ENCODE assay signal across 8 mouse cellular contexts in genomic region chr12:54986052-54986717, GRCm38 (mm10). TPM values are rescaled to one million over a fixed set of nuclear protein-coding genes. Genes with fewer than 3 reads are reported as not detected.
A peak's percentile ranks its signal among the peaks of the same experiment; 100 is the strongest.
DNase-seq lines count a peak whose midpoint lies in the region; ATAC-seq and TF ChIP-seq lines count a peak whose summit lies in the region.

Gm20403 (minus strand) TSS chr12:54986529.

- H3K4me3 ChIP-seq in ES-E14 (ENCODE audit: insufficient read depth in 1 of 2, low read depth in 1 of 2, low read length in 2 of 2, poor library complexity in 1 of 2, severe bottlenecking in 1 of 2): peak within 1 kb of the TSS; percentile 88 to 95
- H3K4me3 ChIP-seq in forebrain, embryonic 10.5 days: peak within 1 kb of the TSS; percentile 97
- H3K4me3 ChIP-seq in heart, embryonic 16.5 days (ENCODE audit: low read length): peak within 1 kb of the TSS; percentile 96
- H3K4me3 ChIP-seq in lung, embryonic 14.5 days (ENCODE audit: low read depth, low read length): peak within 1 kb of the TSS; percentile 87
- H3K4me3 ChIP-seq in neural tube, embryonic 15.5 days (replicated peaks): peak within 1 kb of the TSS; percentile 80

- peaks cover 3 to 4% of the 10 kb centered on the region in 2 experiments; a peak in 1 of 4 replicates for H3K4me1 ChIP-seq in ES-E14 (ENCODE audit: control insufficient read depth in 2 of 2, insufficient read depth in 2 of 2, low read length in 2 of 2, poor library complexity in 1 of 2)
- peaks cover 32% of the 10 kb centered on the region for H3K4me1 ChIP-seq in forebrain, embryonic 10.5 days
- peaks cover 5% of the 10 kb centered on the region for H3K4me1 ChIP-seq in heart, embryonic 16.5 days (ENCODE audit: control insufficient read depth, insufficient read depth, low read length)
- H3K4me1 ChIP-seq in lung, embryonic 14.5 days (ENCODE audit: insufficient read depth): peaks cover 5% of the 10 kb centered on the region; the same call in 1 of the 2 replicates
- peaks cover 12% of the 10 kb centered on the region for H3K4me1 ChIP-seq in neural tube, embryonic 15.5 days

- H3K27ac ChIP-seq in ES-E14 (ENCODE audit: insufficient read depth, low read depth, low read length, poor library complexity, severe bottlenecking): no peak within 1 kb of the TSS; the same call in 1 of the 2 replicates
- H3K27ac ChIP-seq in forebrain, embryonic 10.5 days: peak within 1 kb of the TSS; percentile 98
- peak within 1 kb of the TSS; percentile 92 for H3K27ac ChIP-seq in heart, embryonic 16.5 days (ENCODE audit: low read length)
- peak within 1 kb of the TSS; percentile 93 for H3K27ac ChIP-seq in lung, embryonic 14.5 days (ENCODE audit: low read depth)
- H3K27ac ChIP-seq in neural tube, embryonic 15.5 days (replicated peaks): peak within 1 kb of the TSS; percentile 82

- no peaks in the 10 kb centered on the region for H3K9me3 ChIP-seq in ES-E14 (ENCODE audit: control insufficient read depth, insufficient read depth, low read depth, low read length)
- no peaks in the 10 kb centered on the region for H3K9me3 ChIP-seq in forebrain, embryonic 10.5 days
- no peaks in the 10 kb centered on the region for H3K9me3 ChIP-seq in heart, embryonic 16.5 days (replicated peaks; ENCODE audit: control insufficient read depth, low read length)
- H3K9me3 ChIP-seq in lung, embryonic 14.5 days (ENCODE audit: low read depth, low read length): no peaks in the 10 kb centered on the region
- H3K9me3 ChIP-seq in neural tube, embryonic 15.5 days (replicated peaks): no peaks in the 10 kb centered on the region

- TF ChIP-seq CTCF in lung, embryonic 14.5 days (IDR thresholded peaks at IDR 0.05; ENCODE audit: low read depth): no peak

- peak; percentile 77 for ATAC-seq in heart, embryonic 16.5 days (replicated peaks; ENCODE audit: extremely low read depth, insufficient read depth, low FRiP score)
- ATAC-seq in lung, embryonic 14.5 days (ENCODE audit: insufficient read depth): peak; percentile 75
- peak; percentile 54 for ATAC-seq in neural tube, embryonic 15.5 days (ENCODE audit: low FRiP score)

- no peaks in the 10 kb centered on the region for H3K36me3 ChIP-seq in ES-E14 (ENCODE audit: control insufficient read depth, insufficient read depth, low read length, poor library complexity, severe bottlenecking)
- H3K36me3 ChIP-seq in forebrain, embryonic 10.5 days (replicated peaks): peaks cover 22% of the 10 kb centered on the region
- H3K36me3 ChIP-seq in heart, embryonic 16.5 days (ENCODE audit: control insufficient read depth, insufficient read depth): peaks cover 5% of the 10 kb centered on the region; the same call in 1 of the 2 replicates
- H3K36me3 ChIP-seq in lung, embryonic 14.5 days (ENCODE audit: insufficient read depth): no peaks in the 10 kb centered on the region
- no peaks in the 10 kb centered on the region for H3K36me3 ChIP-seq in neural tube, embryonic 15.5 days

- peak within 1 kb of the TSS; percentile 89 for H3K4me2 ChIP-seq in heart, embryonic 16.5 days (ENCODE audit: low read depth, low read length)
- H3K4me2 ChIP-seq in lung, embryonic 14.5 days: peak within 1 kb of the TSS; percentile 87
- peak within 1 kb of the TSS; percentile 95 for H3K4me2 ChIP-seq in neural tube, embryonic 15.5 days

- WGBS in forebrain, embryonic 10.5 days: 0% methylated on average over 52 of the region's 60 CpGs
- WGBS in heart, embryonic 16.5 days: under 1% methylated on average over 60 of the region's 60 CpGs
- WGBS in lung, embryonic 14.5 days: under 1% methylated on average over 54 of the region's 60 CpGs
- under 1% methylated on average over 56 of the region's 60 CpGs for WGBS in neural tube, embryonic 15.5 days

- peak; percentile 47 for DNase-seq in ES-E14 (ENCODE audit: low read depth, low spot score)
- peak; percentile 69 for DNase-seq in c-Kit-negative CD71-positive TER-119-positive erythroid progenitor cells, embryonic 14.5 days (ENCODE audit: low read depth, low spot score)
- peak; percentile 69 for DNase-seq in forebrain, embryonic 10.5 days (ENCODE audit: extremely low spot score, low spot score)
- peak; percentile 80 for DNase-seq in kidney, postnatal 10 days
- peak; percentile 87 for DNase-seq in lung, embryonic 14.5 days
- DNase-seq in thymus, adult 18-20 months: peak; percentile 41 to 47

- in situ Hi-C loops in ES-E14 (cut with MboI; ENCODE audit: low sequenced_read_pairs in 2 of 2, unreplicated experiment in 2 of 2): no loop called here

- no peaks in the 10 kb centered on the region for H3K27me3 ChIP-seq in forebrain, embryonic 10.5 days (ENCODE audit: poor library complexity, severe bottlenecking)
- H3K27me3 ChIP-seq in heart, embryonic 16.5 days (ENCODE audit: control insufficient read depth, insufficient read depth, low read length): no peaks in the 10 kb centered on the region
- no peaks in the 10 kb centered on the region for H3K27me3 ChIP-seq in lung, embryonic 14.5 days (ENCODE audit: insufficient read depth, low read length)
- no peaks in the 10 kb centered on the region for H3K27me3 ChIP-seq in neural tube, embryonic 15.5 days (replicated peaks)

- peak within 1 kb of the TSS; percentile 89 for H3K9ac ChIP-seq in ES-E14 (ENCODE audit: insufficient read depth, low read depth, low read length, poor library complexity, severe bottlenecking)
- peak within 1 kb of the TSS; percentile 95 for H3K9ac ChIP-seq in heart, embryonic 16.5 days (ENCODE audit: low read length)
- peak within 1 kb of the TSS; percentile 91 for H3K9ac ChIP-seq in lung, embryonic 14.5 days
- peak within 1 kb of the TSS; percentile 67 for H3K9ac ChIP-seq in neural tube, embryonic 15.5 days (replicated peaks)

TF ChIP-seq in ES-E14, 5 proteins besides CTCF, POLR2A, EP300 and RAD21:
- no peak for TF ChIP-seq CHD2 (IDR thresholded peaks at IDR 0.05; ENCODE audit: low read depth, low read length)
- TF ChIP-seq ZNF384 (IDR thresholded peaks at IDR 0.05; ENCODE audit: low read depth, low read length): no peak
- TF ChIP-seq HCFC1 (IDR thresholded peaks at IDR 0.05; ENCODE audit: borderline replicate concordance, insufficient read depth, low read length): no peak
- TF ChIP-seq MAFK (IDR thresholded peaks at IDR 0.05; ENCODE audit: insufficient read depth, low read depth, low read length): no peak
- TF ChIP-seq ZC3H11A (IDR thresholded peaks at IDR 0.05; ENCODE audit: borderline replicate concordance, low read depth, low read length): no peak

RNA-seq across cellular contexts. Expression of gene Gm20403, which starts in this region (rescaled TPM):
- not detected in 2 replicates for total RNA-seq in ES-E14 (2012; rRNA removed)
- not detected in 2 replicates for polyA plus RNA-seq in forebrain, embryonic 10.5 days (2016; fragmentation: Nextera tagmentation; extraction: Ambion mirVana)
- polyA plus RNA-seq in heart, embryonic 16.5 days (2015; fragmentation: Nextera tagmentation; extraction: Ambion mirVana): not detected in 2 replicates
- polyA plus RNA-seq in lung, embryonic 14.5 days (2014; fragmentation: Nextera tagmentation; extraction: Ambion mirVana): not detected in 2 replicates
- polyA plus RNA-seq in neural tube, embryonic 15.5 days (2015; fragmentation: Nextera tagmentation; extraction: Ambion mirVana): not detected in 2 replicates

Comparison
In these comparisons a context has a peak if more than half of its experiments do, and no peak if none do; other contexts are left out.
1. Peak in DNase-seq, H3K4me3 ChIP-seq and H3K9ac ChIP-seq in ES-E14; RNA of the gene not detected or under 1 TPM.
2. Peak in DNase-seq, H3K4me3 ChIP-seq and H3K27ac ChIP-seq in forebrain, embryonic 10.5 days; RNA of the gene not detected or under 1 TPM.
3. Peak in ATAC-seq, H3K4me3 ChIP-seq, H3K27ac ChIP-seq, H3K9ac ChIP-seq and H3K4me2 ChIP-seq in heart, embryonic 16.5 days; RNA of the gene not detected or under 1 TPM.
4. Peak in DNase-seq, ATAC-seq, H3K4me3 ChIP-seq, H3K27ac ChIP-seq, H3K9ac ChIP-seq and H3K4me2 ChIP-seq in lung, embryonic 14.5 days; RNA of the gene not detected or under 1 TPM.
5. Peak in ATAC-seq, H3K4me3 ChIP-seq, H3K27ac ChIP-seq, H3K9ac ChIP-seq and H3K4me2 ChIP-seq in neural tube, embryonic 15.5 days; RNA of the gene not detected or under 1 TPM.